ENCODE assay signal across 8 mouse cellular contexts in genomic region chr4:140547488-140547887, GRCm38 (mm10).
A peak's percentile ranks its signal among the peaks of the same experiment; 100 is the strongest.
DNase-seq lines count a peak whose midpoint lies in the region; ATAC-seq and TF ChIP-seq lines count a peak whose summit lies in the region.

No protein-coding gene starts in this region.

- peak; percentile 60 for DNase-seq in heart, adult 8-10 months (ENCODE audit: low spot score)
- peak; percentile 42 to 62 for DNase-seq in left cerebral cortex, postnatal 36 days (ENCODE audit: low spot score in 2 of 2)
- peak; percentile 90 for DNase-seq in midbrain, embryonic 14.5 days
- peak; percentile 57 for DNase-seq in splenic B cell, adult 2 months (ENCODE audit: low read depth, low spot score)

- no peak for TF ChIP-seq POLR2A in bone marrow, adult 2 months (IDR thresholded peaks at IDR 0.05; ENCODE audit: borderline replicate concordance, control insufficient read depth, low read depth, low read length)
- TF ChIP-seq POLR2A in embryonic fibroblast, embryonic 13.5 days (IDR thresholded peaks at IDR 0.05; ENCODE audit: low read depth, low read length) = no peak

- intact Hi-C loops in left cerebral cortex, postnatal 36 days (cut with DNase I) = loop anchor here (5.0 to 10.0 kb wide), 3 partner anchors 300 to 670 kb away; partner anchors contain the start of gene Igsf21

- no peak overlapping the region for H3K4me2 ChIP-seq in heart, embryonic 11.5 days
- no peak overlapping the region for H3K4me2 ChIP-seq in hindbrain, embryonic 12.5 days (replicated peaks)
- no peak overlapping the region for H3K4me2 ChIP-seq in midbrain, embryonic 14.5 days (ENCODE audit: low read length)

- peak; percentile 73 for TF ChIP-seq CTCF in bone marrow, adult 2 months (IDR thresholded peaks at IDR 0.05; ENCODE audit: control insufficient read depth, insufficient read depth, low read length)
- peak; percentile 84 for TF ChIP-seq CTCF in embryonic fibroblast, embryonic 13.5 days (IDR thresholded peaks at IDR 0.05; ENCODE audit: borderline replicate concordance, insufficient read depth, low read length)

- WGBS in heart, embryonic 11.5 days (ENCODE audit: insufficient replicate concordance) = 31% methylated on average over 7 of the region's 7 CpGs
- 50% methylated on average over 7 of the region's 7 CpGs for WGBS in bone marrow, adult 2 months
- WGBS in hindbrain, embryonic 12.5 days = 30% methylated on average over 7 of the region's 7 CpGs
- 23% methylated on average over 7 of the region's 7 CpGs for WGBS in midbrain, embryonic 14.5 days

- no peak overlapping the region for H3K9ac ChIP-seq in heart, embryonic 11.5 days (ENCODE audit: low read depth, low read length)
- H3K9ac ChIP-seq in hindbrain, embryonic 12.5 days = no peak overlapping the region
- no peak overlapping the region for H3K9ac ChIP-seq in midbrain, embryonic 14.5 days (replicated peaks; ENCODE audit: low read length)

- peaks cover 24% of the 10 kb centered on the region for H3K36me3 ChIP-seq in heart, embryonic 11.5 days (ENCODE audit: control insufficient read depth, insufficient read depth, low read length)
- peaks cover 64% of the 10 kb centered on the region for H3K36me3 ChIP-seq in hindbrain, embryonic 12.5 days
- H3K36me3 ChIP-seq in midbrain, embryonic 14.5 days (ENCODE audit: control insufficient read depth, insufficient read depth, low read length) = peaks cover 57% of the 10 kb centered on the region
- no peaks in the 10 kb centered on the region for H3K36me3 ChIP-seq in splenic B cell, adult 2 months (ENCODE audit: control insufficient read depth, insufficient read depth, low read length, poor library complexity, severe bottlenecking)

- H3K27ac ChIP-seq in heart, embryonic 11.5 days (ENCODE audit: low read depth, low read length) = no peak overlapping the region
- H3K27ac ChIP-seq in bone marrow, adult 2 months (ENCODE audit: control insufficient read depth, insufficient read depth, low read depth, low read length, poor library complexity) = no peak overlapping the region
- no peak overlapping the region for H3K27ac ChIP-seq in embryonic fibroblast, embryonic 13.5 days (ENCODE audit: insufficient read depth, low read length)
- H3K27ac ChIP-seq in hindbrain, embryonic 12.5 days = no peak overlapping the region
- no peak overlapping the region for H3K27ac ChIP-seq in midbrain, embryonic 14.5 days (replicated peaks; ENCODE audit: low read depth, low read length)

- no peaks in the 10 kb centered on the region for H3K9me3 ChIP-seq in heart, embryonic 11.5 days (replicated peaks; ENCODE audit: control insufficient read depth, low read length)
- no peaks in the 10 kb centered on the region for H3K9me3 ChIP-seq in hindbrain, embryonic 12.5 days (replicated peaks)
- no peaks in the 10 kb centered on the region for H3K9me3 ChIP-seq in midbrain, embryonic 14.5 days (ENCODE audit: control insufficient read depth, low read length)

- ATAC-seq in heart, embryonic 11.5 days (replicated peaks; ENCODE audit: insufficient number of reproducible peaks, low FRiP score, low TSS enrichment) = no peak
- peak; percentile 23; the same call in 1 of the 2 replicates for ATAC-seq in hindbrain, embryonic 12.5 days (ENCODE audit: low FRiP score)
- no peak; the same call in 1 of the 2 replicates for ATAC-seq in midbrain, embryonic 14.5 days (ENCODE audit: low FRiP score, low TSS enrichment)

- no peaks in the 10 kb centered on the region for H3K4me1 ChIP-seq in heart, embryonic 11.5 days (ENCODE audit: control insufficient read depth, insufficient read depth, low read length)
- H3K4me1 ChIP-seq in bone marrow, adult 2 months (ENCODE audit: control insufficient read depth, insufficient read depth, low read length) = no peaks in the 10 kb centered on the region
- no peaks in the 10 kb centered on the region for H3K4me1 ChIP-seq in embryonic fibroblast, embryonic 13.5 days (ENCODE audit: control insufficient read depth, insufficient read depth, low read length)
- 0 out of 2 replicates have a peak, but pooled peaks cover 3% of the 10 kb centered on the region for H3K4me1 ChIP-seq in hindbrain, embryonic 12.5 days
- H3K4me1 ChIP-seq in midbrain, embryonic 14.5 days (ENCODE audit: control insufficient read depth, insufficient read depth, low read length) = no peaks in the 10 kb centered on the region

- H3K27me3 ChIP-seq in heart, embryonic 11.5 days (ENCODE audit: control insufficient read depth, insufficient read depth, low read length) = no peaks in the 10 kb centered on the region
- H3K27me3 ChIP-seq in hindbrain, embryonic 12.5 days = no peaks in the 10 kb centered on the region
- no peaks in the 10 kb centered on the region for H3K27me3 ChIP-seq in midbrain, embryonic 14.5 days (ENCODE audit: control insufficient read depth, insufficient read depth, low read length)
- no peaks in the 10 kb centered on the region for H3K27me3 ChIP-seq in splenic B cell, adult 2 months (ENCODE audit: control insufficient read depth, insufficient read depth, low read length, poor library complexity, severe bottlenecking)

- H3K4me3 ChIP-seq in heart, embryonic 11.5 days (ENCODE audit: low read depth, low read length) = no peak overlapping the region
- H3K4me3 ChIP-seq in bone marrow, adult 2 months (replicated peaks; ENCODE audit: control insufficient read depth, low read depth, low read length) = no peak overlapping the region
- no peak overlapping the region for H3K4me3 ChIP-seq in embryonic fibroblast, embryonic 13.5 days (ENCODE audit: insufficient read depth, low read length)
- H3K4me3 ChIP-seq in hindbrain, embryonic 12.5 days = no peak overlapping the region
- H3K4me3 ChIP-seq in midbrain, embryonic 14.5 days (replicated peaks; ENCODE audit: low read depth, low read length) = no peak overlapping the region
